Mouse (Mus musculus) frontal cortex, postnatal 10 days (tissue): ENCODE results near the gene Olfr1211.

Source experiments
- DNase-seq, 2 experiments: peaks; one replicate each; pipeline ENCODE4 v3.0.0; 2022; ENCODE audit warnings: low spot score in 2 of 2, mixed read lengths in 1 of 2

The Olfr1211 gene

DNA sequence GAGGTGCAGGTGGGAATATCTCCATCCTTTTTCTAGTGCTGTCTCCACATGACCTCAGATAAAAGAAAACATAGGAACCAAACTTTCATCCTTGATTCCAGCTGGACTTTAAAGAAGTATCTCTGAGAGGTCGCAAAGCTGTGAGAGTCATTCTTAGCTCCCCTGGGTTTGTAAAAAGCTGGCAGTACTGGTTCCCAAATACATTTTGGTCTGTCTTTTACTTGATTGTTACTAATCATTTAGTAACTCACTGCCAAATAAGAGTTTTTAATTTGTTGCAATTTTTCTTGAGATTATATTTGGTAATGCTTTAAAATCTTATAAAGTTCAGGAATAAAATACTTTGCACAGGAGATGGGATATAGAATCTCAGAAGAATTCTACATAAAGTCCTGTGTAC lies at the start of gene Olfr1211:
Olfr1211 (minus strand) TSS at position 101 of the 400 bp plus-strand sequence.
- DNase-seq, result no peak

DNA sequence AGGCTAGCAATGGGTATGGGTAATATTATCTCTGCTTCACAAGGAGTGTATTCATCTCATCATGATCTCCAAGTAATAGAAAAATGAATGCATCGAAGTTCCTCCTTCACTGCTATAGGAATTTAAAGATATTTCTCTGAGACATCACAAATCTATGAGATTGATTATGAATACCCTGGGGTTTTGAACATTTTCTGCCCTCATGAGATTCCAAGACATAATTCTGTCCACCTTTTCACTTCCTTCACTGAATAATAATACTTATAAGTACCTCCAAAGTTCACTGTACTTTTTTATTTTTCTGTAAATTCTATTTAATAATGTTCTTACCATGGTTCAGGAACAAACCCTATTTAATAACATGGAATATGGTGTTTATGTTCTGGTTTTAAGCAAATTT lies 42.3 kb upstream of the Olfr1211 start, which contains the start of gene Gm13762:
Gm13762 (minus strand) TSS at position 101 of the 400 bp plus-strand sequence.
- DNase-seq, result no peak

DNA sequence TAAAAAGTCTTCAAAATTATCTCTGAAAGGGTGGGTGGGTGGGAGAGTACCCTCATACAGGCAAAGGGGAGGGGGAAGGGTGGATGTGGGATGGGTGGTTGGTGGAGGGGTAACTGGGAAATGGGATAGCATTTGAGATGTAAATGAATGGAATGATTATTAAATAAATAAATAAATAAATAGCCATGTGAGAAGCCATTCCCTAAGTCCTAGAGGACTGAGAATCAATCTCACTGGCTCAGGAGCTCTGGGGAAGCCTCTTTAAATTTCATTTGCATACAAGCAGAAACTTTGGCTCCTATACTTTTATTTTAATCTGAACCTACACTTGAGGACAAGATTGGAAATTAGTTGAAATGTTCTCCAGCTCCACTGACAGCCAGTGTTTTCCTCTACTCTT lies 15.8 kb upstream of the Olfr1211 start, which contains the start of gene Olfr1212:
Olfr1212 (plus strand) TSS at position 301 of the 400 bp plus-strand sequence.
- DNase-seq, result no peak

DNA sequence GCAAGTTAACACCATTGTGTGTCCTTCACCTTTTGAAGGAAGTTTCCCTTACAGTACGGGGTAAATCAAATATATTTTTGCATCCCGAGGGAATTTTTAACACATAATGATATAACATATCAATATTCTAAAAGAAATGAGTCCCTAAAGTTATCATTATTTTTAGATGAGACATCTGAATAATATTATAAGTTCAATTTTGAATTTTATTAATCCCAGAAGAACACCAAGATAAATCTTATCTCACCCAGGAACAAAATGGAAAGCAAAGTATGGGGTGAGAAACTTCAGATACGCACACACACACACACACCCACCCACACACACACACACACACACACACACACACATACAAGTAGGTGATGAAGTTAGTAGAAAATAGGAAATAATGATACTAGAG lies 22.9 kb downstream of the Olfr1211 start, which contains the start of gene Olfr1209:
Olfr1209 (minus strand) TSS at position 101 of the 400 bp plus-strand sequence.
- DNase-seq, result no peak

DNA sequence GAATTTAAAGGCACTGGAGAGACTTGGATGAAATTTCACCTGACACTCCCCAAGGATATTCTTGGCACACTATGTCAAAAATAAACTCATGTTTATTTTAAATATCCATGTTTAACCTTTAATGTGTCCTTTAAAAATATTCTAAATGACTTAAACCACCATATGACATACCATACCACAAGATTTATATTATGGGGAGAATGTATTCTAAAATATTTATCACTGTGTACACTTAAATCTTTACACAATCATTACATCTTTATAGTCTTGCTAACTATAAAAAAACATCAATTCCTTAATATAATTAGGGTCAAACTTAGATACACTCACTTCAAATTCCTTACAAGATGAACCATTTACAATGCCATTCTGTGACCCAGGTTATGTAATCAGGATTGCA lies 35.7 kb downstream of the Olfr1211 start, which contains the start of gene Olfr1208:
Olfr1208 (minus strand) TSS at position 101 of the 400 bp plus-strand sequence.
- no peak for DNase-seq
